In genomic region chr4:133170056-133170524, GRCm38 (mm10) we compare ENCODE assay signal across 10 mouse cellular contexts. TPM values are rescaled to one million over a fixed set of nuclear protein-coding genes. Genes with fewer than 3 reads are reported as not detected.
DNase-seq lines count a peak whose midpoint lies in the region; ATAC-seq lines count a peak whose summit lies in the region.
"Had no signal": no experiment of that assay in that cellular context is flagged by ENCODE, and none has a peak within 500 bp of the region (broad histone marks: within the 10 kb centered on the region; RNA-seq: fewer than 3 reads in every experiment).

No protein-coding gene starts in this region.

- no peak for ATAC-seq in heart, embryonic 13.5 days (ENCODE audit: extremely low read depth, insufficient number of reproducible peaks, low FRiP score, low TSS enrichment)
- ATAC-seq in CD4-positive, CD25-positive, alpha-beta regulatory T cell, adult 4 months = peak; percentile 49
- ATAC-seq in intestine, embryonic 14.5 days (replicated peaks; ENCODE audit: low FRiP score, low TSS enrichment, low read depth) = no peak

- DNase-seq in heart, postnatal 4 days = no peak
- DNase-seq in intestine, embryonic 14.5 days (ENCODE audit: low spot score) = no peak
- DNase-seq in monocyte, adult 2 months (ENCODE audit: low read depth in 1 of 2, low spot score in 2 of 2) = peak; percentile 71
- no peak for DNase-seq in urinary bladder, postnatal 4 days (ENCODE audit: low spot score in 2 of 2)
- DNase-seq in embryo, embryonic 10.5 days (ENCODE audit: low spot score) = no peak
- DNase-seq in gastrocnemius, adult 18-20 months (ENCODE audit: low spot score) = no peak

- no peak overlapping the region for H3K9ac ChIP-seq in heart, embryonic 13.5 days
- no peak overlapping the region for H3K9ac ChIP-seq in intestine, embryonic 14.5 days (ENCODE audit: low read length)
- H3K9ac ChIP-seq: limb, embryonic 13.5 days had no signal

- no peaks in the 10 kb centered on the region for H3K27me3 ChIP-seq in heart, embryonic 13.5 days (replicated peaks)
- H3K27me3 ChIP-seq in intestine, embryonic 14.5 days (replicated peaks; ENCODE audit: control insufficient read depth, insufficient read depth, low read length) = no peaks in the 10 kb centered on the region
- H3K27me3 ChIP-seq: limb, embryonic 13.5 days had no signal

- peak overlapping the region; percentile 70 for H3K27ac ChIP-seq in heart, embryonic 13.5 days (replicated peaks)
- peak overlapping the region; percentile 36; the same call in 1 of the 2 replicates for H3K27ac ChIP-seq in intestine, embryonic 14.5 days (ENCODE audit: low read depth)
- H3K27ac ChIP-seq: hindbrain, embryonic 10.5 days; limb, embryonic 13.5 days had no signal

- H3K4me3 ChIP-seq in heart, embryonic 13.5 days = no peak overlapping the region
- H3K4me3 ChIP-seq in intestine, embryonic 14.5 days (ENCODE audit: low read depth, low read length) = no peak overlapping the region
- H3K4me3 ChIP-seq: hindbrain, embryonic 10.5 days; limb, embryonic 13.5 days had no signal

- H3K4me1 ChIP-seq in heart, embryonic 13.5 days = peaks cover 75% of the 10 kb centered on the region
- peaks cover 37% of the 10 kb centered on the region for H3K4me1 ChIP-seq in intestine, embryonic 14.5 days (replicated peaks; ENCODE audit: control insufficient read depth, insufficient read depth, low read length)

- H3K4me2 ChIP-seq in heart, embryonic 13.5 days = 0 out of 2 replicates have a peak overlapping the region, but pooled peaks have one; percentile 3
- no peak overlapping the region for H3K4me2 ChIP-seq in intestine, embryonic 14.5 days (ENCODE audit: low read length)
- H3K4me2 ChIP-seq: limb, embryonic 13.5 days had no signal

- WGBS in heart, embryonic 13.5 days = 63% methylated on average over 3 of the region's 3 CpGs
- 73% methylated on average over 3 of the region's 3 CpGs for WGBS in intestine, embryonic 14.5 days

- H3K36me3 ChIP-seq in heart, embryonic 13.5 days = peaks cover 10% of the 10 kb centered on the region
- H3K36me3 ChIP-seq in intestine, embryonic 14.5 days (ENCODE audit: control insufficient read depth, insufficient read depth, low read length) = peaks cover 15% of the 10 kb centered on the region

- H3K9me3 ChIP-seq in heart, embryonic 13.5 days = no peaks in the 10 kb centered on the region
- H3K9me3 ChIP-seq in intestine, embryonic 14.5 days (ENCODE audit: control insufficient read depth, low read length) = no peaks in the 10 kb centered on the region
- H3K9me3 ChIP-seq: hindbrain, embryonic 10.5 days; limb, embryonic 13.5 days had no signal

RNA-seq across cellular contexts. Expression of gene Wasf2, which starts 39.8 kb away (rescaled TPM):
- polyA plus RNA-seq in heart, embryonic 13.5 days (2015; fragmentation: Nextera tagmentation; extraction: Ambion mirVana) = 64.6 and 72.7 TPM in 2 replicates
- 100 to 1,000 TPM; 141 to 149 TPM for total RNA-seq in heart, postnatal 4 days (2021)
- 10 to 100 TPM; 69.2 to 76.3 TPM for polyA plus RNA-seq in CD4-positive, CD25-positive, alpha-beta regulatory T cell, adult 4 months (2017; shearing (Covaris generic))
- 79.6 and 88.3 TPM in 2 replicates for polyA plus RNA-seq in intestine, embryonic 14.5 days (2014; fragmentation: Nextera tagmentation; extraction: Ambion mirVana)
- total RNA-seq in gastrocnemius, adult 18-20 months (2021) = 10 to 100 TPM; 29.1 to 33.3 TPM

RNA-seq across cellular contexts. Expression of gene Cd164l2, which starts 41.8 kb away (rescaled TPM):
- polyA plus RNA-seq in heart, embryonic 13.5 days (2015; fragmentation: Nextera tagmentation; extraction: Ambion mirVana) = 0.56 and 0.57 TPM in 2 replicates
- not detected for total RNA-seq in heart, postnatal 4 days (2021)
- under 1 TPM in 1 of 2 experiments, not detected in 1; 0.54 TPM for polyA plus RNA-seq in CD4-positive, CD25-positive, alpha-beta regulatory T cell, adult 4 months (2017; shearing (Covaris generic))
- polyA plus RNA-seq in intestine, embryonic 14.5 days (2014; fragmentation: Nextera tagmentation; extraction: Ambion mirVana) = 1.9 and 2.5 TPM in 2 replicates
- not detected for total RNA-seq in gastrocnemius, adult 18-20 months (2021)

RNA-seq across cellular contexts. Expression of gene Gpr3, which starts 42.2 kb away (rescaled TPM):
- polyA plus RNA-seq in heart, embryonic 13.5 days (2015; fragmentation: Nextera tagmentation; extraction: Ambion mirVana) = 0.14 and 0.28 TPM in 2 replicates
- total RNA-seq in heart, postnatal 4 days (2021) = under 1 TPM; 0.20 to 0.45 TPM
- not detected for polyA plus RNA-seq in CD4-positive, CD25-positive, alpha-beta regulatory T cell, adult 4 months (2017; shearing (Covaris generic))
- polyA plus RNA-seq in intestine, embryonic 14.5 days (2014; fragmentation: Nextera tagmentation; extraction: Ambion mirVana) = not detected in 2 replicates
- not detected for total RNA-seq in gastrocnemius, adult 18-20 months (2021)

Comparison
In these comparisons a context has a peak if more than half of its experiments do, and no peak if none do; other contexts are left out.
1. DNase-seq: peak in monocyte, adult 2 months (2 of 2); none in heart, postnatal 4 days (single experiment), intestine, embryonic 14.5 days (single experiment), urinary bladder, postnatal 4 days (0 of 2), embryo, embryonic 10.5 days (single experiment) and gastrocnemius, adult 18-20 months (single experiment).